Mouse (Mus musculus) lung, adult 2 months (tissue): ENCODE results near the gene Kbtbd13. TPM values are rescaled to one million over a fixed set of nuclear protein-coding genes. Genes with fewer than 3 reads are reported as not detected.

Experiments
- DNase-seq: peaks from one replicate; pipeline ENCODE4 v3.0.0; 2022
- H3K4me1 ChIP-seq: fragments of 200-500 bp; 2 replicates; pipeline ENCODE4 v1.6.1; 2011; ENCODE audit warnings: low read length; ENCODE audit not compliant: control insufficient read depth, insufficient read depth
- H3K4me3 ChIP-seq: fragments of 200-500 bp; replicated peaks from 2 replicates; pipeline ENCODE3; 2011; ENCODE audit warnings: low read depth, mild to moderate bottlenecking, control low read depth, low read length; ENCODE audit errors: extremely low read depth
- CTCF ChIP-seq: fragments of 200-500 bp; IDR thresholded peaks from 2 replicates; pipeline ENCODE4 v1.5.1; 2011; ENCODE audit warnings: mild to moderate bottlenecking, low read length, control low read depth; ENCODE audit not compliant: insufficient read depth
- POLR2A ChIP-seq: fragments of 200-500 bp; IDR thresholded peaks from 2 replicates; pipeline ENCODE4 v1.6.1; 2011; ENCODE audit warnings: low read depth, mild to moderate bottlenecking, control low read depth, low read length, borderline replicate concordance; ENCODE audit errors: extremely low read depth
- WGBS: fragments of 180-500 bp; shearing (Covaris S2); methylation state at CpG from one replicate; pipeline ENCODE4 v1.1.7; 2018; 5-methylcytosine and 5-hydroxymethylcytosine counted together
- polyA plus RNA-seq: library from polyadenylated mRNA; depleted of rRNA; stranded (reverse); fragments of >200 nt; gene quantifications from 2 replicates; pipeline ENCODE4 v1.2.3, GENCODE M21; 2012

The Kbtbd13 gene
- polyA plus RNA-seq, 1 experiment = 2.0 TPM

DNA sequence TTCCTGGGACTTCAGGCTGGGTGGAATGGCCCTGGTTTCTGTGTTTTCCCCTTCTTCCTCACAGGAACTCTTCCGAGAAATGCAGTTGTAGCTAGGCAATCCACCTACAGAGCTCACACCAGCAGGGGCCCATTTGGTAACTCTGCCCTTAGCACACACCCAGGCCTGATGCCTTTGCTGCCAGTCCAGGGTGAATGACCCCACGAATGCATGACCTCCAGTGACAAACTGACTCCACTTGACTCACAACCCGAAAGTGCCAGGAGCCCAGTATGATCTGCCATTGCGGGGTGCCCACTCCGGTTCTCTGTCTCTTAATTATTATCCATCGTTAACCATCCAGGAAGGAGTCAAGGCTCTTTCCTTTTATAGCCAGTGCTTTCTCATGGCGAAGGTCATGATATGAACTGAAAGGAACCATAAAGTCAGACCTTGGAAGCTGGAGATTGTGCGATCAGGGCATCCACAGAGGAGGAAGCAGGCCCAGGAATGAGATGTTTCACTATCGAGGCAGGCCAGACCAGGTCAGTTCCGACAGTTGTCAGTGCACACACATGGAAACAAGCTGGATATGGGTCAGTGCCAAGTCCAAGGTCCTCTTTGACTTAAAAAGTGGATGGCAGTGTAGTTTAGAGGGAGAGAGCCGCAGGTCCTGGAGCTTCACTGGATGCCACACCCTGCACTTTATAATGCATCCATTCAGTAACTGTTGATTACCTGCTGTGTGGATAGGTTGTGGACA, 31.5 kb upstream of the Kbtbd13 start, which contains the start of gene Slc51b:
Slc51b (minus strand) TSS at position 196 of the 742 bp plus-strand sequence.
- H3K4me1 ChIP-seq = no peaks in the 10 kb centered on the region
- WGBS = 81% methylated on average over 11 of the region's 11 CpGs
- no peak within 1 kb of the TSS for H3K4me3 ChIP-seq
- TF ChIP-seq POLR2A = no peak
- no peak for TF ChIP-seq CTCF
- DNase-seq = no peak

DNA sequence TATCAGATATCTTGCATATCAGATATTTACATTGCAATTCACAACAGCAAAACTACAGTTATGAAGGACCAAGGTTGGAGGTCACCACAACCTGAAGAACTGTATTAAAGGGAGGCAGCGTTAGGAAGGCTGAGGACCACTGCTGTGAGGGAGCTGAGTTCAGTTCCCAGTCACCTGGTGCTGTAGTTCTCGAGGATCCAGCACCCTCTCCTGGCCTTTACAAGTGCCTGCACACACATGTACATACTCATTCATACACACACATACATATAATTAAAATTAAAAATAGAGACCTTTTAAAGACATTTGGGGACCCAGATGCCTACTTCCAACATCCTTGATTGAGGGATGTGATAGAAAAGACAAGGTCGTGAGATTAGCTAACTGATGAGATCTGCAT, 28.2 kb upstream of the Kbtbd13 start:
- TF ChIP-seq POLR2A (no peak), CTCF (no peak)
- DNase-seq = no peak
- 62% methylated on average over 3 of the region's 3 CpGs for whole genome bisulfite sequencing
- Histone ChIP-seq H3K4me1 (no peaks in the 10 kb centered on the region), H3K4me3 (no peak overlapping the region)

DNA sequence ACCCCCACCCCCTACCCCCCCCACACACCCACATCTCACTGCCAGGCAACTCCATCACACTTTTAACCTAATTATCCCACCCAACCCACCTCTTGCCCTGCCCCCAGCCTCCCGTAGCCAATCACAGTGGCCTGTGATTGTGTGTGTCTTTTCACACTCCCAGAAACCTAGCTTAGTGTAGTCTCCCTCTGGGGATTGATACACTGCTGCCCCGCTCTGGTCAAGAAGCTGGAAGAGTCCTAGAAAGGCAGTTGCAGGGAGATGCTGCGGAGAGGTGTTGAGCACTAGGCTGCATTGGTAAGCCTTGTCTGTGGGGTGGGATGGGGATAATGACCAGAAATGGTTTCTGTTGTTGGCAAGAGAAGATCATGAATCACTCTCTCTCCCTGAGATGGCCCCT, 26.3 kb upstream of the Kbtbd13 start:
- Histone ChIP-seq H3K4me3 (no peak overlapping the region), H3K4me1 (no peaks in the 10 kb centered on the region)
- TF ChIP-seq POLR2A (no peak), CTCF (0 out of 2 replicates have a peak, but pooled peaks have one; percentile 13)
- DNase-seq = no peak
- 38% methylated on average over 3 of the region's 3 CpGs for WGBS

DNA sequence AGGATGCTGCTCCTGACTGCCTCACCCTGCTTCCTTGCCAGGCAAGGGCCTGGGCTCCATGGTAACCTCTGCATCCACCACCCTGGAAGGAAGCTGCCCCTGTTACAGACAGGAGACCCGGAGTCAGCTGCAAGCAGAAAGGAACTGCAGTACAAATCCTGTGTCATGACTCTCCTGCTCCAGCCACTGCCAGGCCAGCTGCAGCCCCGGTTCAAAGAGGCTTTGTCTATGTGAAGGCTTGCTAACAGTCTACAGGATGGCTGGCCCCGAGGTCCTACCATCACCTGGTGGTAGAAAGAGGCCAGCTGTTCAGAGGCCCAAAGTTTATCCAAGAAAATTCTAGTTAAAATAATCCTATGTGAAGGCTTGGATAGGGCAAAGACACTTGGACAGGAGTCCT, 19.9 kb upstream of the Kbtbd13 start:
- DNase-seq = no peak
- Histone ChIP-seq H3K4me1 (peaks cover 13% of the 10 kb centered on the region), H3K4me3 (no peak overlapping the region)
- TF ChIP-seq POLR2A = no peak
- TF ChIP-seq CTCF = no peak
- 51% methylated on average over 3 of the region's 3 CpGs for WGBS

DNA sequence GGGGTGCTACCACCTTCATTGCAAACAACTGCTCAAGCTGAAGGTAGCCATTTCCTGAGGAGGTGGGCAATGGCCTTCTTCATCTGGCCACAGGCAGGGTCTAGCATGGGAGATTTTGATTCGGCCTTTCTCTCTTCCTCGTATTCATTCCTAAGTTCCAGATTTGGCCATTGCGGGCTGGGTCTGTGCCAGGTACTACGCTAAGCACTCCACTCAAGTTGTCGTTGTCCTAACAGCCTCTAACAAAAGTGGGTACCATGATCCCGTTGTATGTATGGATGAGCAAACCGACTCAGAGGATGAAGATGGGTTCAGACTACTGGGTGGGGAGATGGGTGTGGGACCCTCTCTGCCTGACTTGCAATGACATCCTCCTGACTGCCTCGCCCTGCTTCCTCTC, 18.9 kb upstream of the Kbtbd13 start:
- DNase-seq = peak; percentile 47
- TF ChIP-seq CTCF (no peak), POLR2A (no peak)
- WGBS = 67% methylated on average over 8 of the region's 8 CpGs
- peaks cover 13% of the 10 kb centered on the region for H3K4me1 ChIP-seq
- H3K4me3 ChIP-seq = no peak overlapping the region

DNA sequence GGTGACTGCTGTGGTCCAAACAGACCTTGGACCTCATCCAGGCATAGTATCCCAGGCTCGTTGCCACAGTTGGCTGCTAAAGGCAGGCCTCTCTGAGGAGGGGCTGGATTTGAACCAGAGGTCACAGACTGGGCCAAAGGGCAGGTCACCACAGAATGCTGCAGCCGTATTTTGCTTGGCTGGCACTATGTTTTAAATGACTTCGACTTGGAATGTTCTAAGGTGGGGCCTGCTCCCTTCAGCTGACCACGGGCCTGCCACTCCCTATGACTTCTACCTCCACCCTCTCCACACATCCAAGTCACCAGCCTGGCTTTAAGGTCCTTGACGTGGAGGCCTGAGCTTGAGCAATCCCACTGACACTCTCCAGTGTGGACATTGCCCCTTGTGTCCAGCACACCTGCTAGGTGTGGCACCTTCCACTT, 17.4 kb upstream of the Kbtbd13 start:
- 38% methylated on average over 5 of the region's 5 CpGs for WGBS
- Histone ChIP-seq H3K4me3 (no peak overlapping the region), H3K4me1 (peaks cover 16% of the 10 kb centered on the region)
- peak; percentile 54 for DNase-seq
- TF ChIP-seq POLR2A (no peak), CTCF (no peak)

DNA sequence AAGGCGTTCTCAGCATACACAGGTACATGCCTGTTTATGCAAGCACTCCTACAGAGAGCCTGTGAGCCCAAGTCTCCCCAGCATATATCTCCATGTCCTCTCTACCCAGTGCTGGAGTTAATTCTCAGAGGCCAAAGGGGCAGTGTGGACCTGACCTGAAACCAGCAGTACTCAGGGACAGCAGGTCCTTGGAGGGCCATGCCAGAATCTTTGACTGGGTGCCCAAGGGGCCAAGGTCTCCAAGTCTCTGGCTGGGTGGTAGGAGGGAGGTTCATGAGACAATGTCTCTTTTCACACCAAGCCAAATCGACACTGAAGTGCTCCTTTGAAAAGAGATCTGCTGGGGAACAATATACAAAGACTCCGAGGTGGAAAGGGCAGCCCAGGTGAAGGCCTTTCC, 16.4 kb upstream of the Kbtbd13 start:
- TF ChIP-seq POLR2A (no peak), CTCF (no peak)
- 63% methylated on average over 3 of the region's 3 CpGs for WGBS
- no peak overlapping the region for H3K4me3 ChIP-seq
- DNase-seq = no peak
- peaks cover 18% of the 10 kb centered on the region for H3K4me1 ChIP-seq

DNA sequence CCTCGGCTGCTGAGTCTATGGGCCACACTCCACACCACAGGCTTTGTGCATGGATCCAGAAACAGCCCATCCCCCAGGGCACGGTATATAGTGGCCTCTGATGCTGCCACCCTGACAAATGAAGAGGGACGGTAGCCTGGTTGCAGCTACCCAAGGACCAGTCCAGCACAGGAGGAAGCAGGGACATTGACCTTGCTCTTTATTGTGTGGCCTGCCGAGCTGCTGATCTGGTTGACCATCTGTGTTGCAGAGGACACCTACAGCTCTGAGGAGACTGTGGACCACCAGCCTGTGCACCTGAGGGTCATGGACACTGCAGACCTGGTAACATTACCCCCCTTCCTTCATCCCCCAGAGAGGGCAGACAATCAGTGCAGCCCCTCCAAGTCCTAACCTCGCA, 15.9 kb upstream of the Kbtbd13 start:
- no peak for DNase-seq
- 77% methylated on average over 5 of the region's 5 CpGs for WGBS
- Histone ChIP-seq H3K4me3 (no peak overlapping the region), H3K4me1 (peaks cover 18% of the 10 kb centered on the region)
- TF ChIP-seq CTCF = no peak
- no peak for TF ChIP-seq POLR2A

DNA sequence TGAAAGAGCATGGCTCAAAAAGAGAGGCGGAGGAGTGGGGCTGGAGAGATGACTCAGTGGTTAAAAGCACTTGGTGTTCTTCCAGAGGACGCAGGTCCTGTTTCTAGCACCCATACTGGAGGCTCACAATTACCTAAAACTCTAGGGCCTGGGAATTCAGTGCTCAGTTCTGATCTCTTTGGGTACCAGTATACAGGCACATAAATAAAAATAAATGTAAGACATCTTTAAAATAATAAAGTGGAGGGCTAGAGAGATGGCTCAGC, 13.7 kb upstream of the Kbtbd13 start:
- DNase-seq = no peak

DNA sequence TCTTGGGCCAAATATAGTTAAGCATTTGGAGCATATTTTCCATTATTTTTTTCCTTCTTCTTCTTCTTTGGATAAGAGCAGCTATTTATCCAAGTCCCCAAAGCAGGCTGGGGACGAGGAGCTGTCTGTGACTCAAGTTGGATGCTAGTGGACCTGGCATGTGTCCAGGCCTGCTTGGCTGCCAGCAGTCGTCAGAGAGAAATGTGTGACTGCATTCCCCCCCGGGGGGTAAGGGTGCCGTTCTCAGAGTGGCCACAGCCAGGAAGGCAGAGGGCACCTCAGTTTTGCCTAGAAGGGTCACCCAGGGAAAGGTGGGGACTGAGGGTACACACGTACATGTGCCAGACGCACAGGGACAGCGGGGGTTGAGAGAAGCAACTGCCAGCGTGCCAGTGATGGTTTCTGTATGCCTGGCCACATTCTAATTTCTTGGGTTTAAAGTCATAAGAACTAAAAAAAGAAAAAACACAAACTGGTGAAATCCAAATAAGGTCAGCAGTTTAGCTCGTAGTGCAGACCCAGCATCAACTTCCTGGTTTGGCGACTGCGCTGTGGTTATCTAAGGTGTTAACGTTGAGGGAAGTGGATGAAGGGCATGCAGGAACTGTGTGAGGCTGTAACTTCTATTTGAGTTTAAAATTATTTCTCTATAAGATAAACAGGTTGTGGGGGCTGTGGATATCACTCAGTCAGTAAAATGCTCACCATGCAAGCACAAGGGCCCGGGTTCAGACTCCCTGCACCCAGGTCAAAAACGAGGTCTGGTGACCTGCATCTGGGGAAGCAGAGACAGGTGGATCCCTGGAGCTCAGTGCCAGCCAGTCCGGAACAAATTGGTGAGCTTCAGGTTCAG, 13.1 kb upstream of the Kbtbd13 start:
- Histone ChIP-seq H3K4me1 (peaks cover 12% of the 10 kb centered on the region), H3K4me3 (no peak overlapping the region)
- TF ChIP-seq CTCF (no peak), POLR2A (no peak)
- WGBS = 33% methylated on average over 15 of the region's 15 CpGs
- peak; percentile 76 for DNase-seq

More for the DNA sequence above, 13.7 kb upstream of the Kbtbd13 start:
- H3K4me1 ChIP-seq = peaks cover 17% of the 10 kb centered on the region
- H3K4me3 ChIP-seq = no peak overlapping the region
- TF ChIP-seq POLR2A (no peak), CTCF (no peak)
- 49% methylated on average over 2 of the region's 2 CpGs for WGBS
